Mouse (Mus musculus): Measurements from ENCODE around the gene Flywch1. TPM values are rescaled to one million over a fixed set of nuclear protein-coding genes. Genes with fewer than 3 reads are reported as not detected.

Flywch1 gene
- total and polyA plus RNA-seq, 2 experiments from 2014 or later: 183 to 230 TPM

DNA sequence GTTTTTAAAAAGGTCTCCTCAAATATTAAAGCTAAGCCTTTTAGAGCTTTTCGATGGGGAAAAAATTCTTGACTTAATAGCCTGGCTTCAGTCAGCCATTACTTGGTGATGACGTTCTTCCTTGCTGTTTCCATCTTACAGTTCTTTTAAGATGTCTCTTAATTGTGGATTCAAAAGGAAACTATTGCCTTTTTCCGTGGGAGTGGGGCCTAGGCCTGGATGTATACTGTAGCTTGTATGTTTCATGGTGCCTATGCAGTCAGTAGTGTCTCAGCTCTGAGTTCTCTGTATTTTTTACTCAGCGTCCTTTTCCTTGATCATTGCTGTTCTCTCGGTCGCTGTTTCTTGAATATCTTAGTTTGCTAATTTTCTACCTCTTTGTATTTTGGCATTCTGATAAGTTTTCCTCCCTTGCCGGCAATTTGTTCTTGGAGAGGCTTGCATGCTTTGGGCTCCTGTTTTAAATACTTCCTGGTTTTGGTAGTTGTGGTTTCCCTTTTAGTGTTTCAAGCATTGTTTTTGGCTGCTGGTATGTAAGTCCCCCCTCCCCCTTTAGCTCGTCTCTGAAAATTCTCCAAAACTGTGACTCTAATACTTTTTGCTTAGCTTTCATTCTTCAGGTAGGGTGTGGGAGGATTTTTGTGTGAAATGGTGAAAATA is 33.2 kb upstream of the Flywch1 start:
- no peak for DNase-seq (ENCODE audit: low spot score)
- Histone ChIP-seq H3K4me3 (ENCODE audit: low read length) (peak overlapping the region; percentile 99), H3K9me3 (ENCODE audit: low read length) (no peaks in the 10 kb centered on the region), H3K9ac (replicated peaks; ENCODE audit: low read length) (peak overlapping the region; percentile 83), H3K27ac (0 out of 2 replicates have a peak overlapping the region, but pooled peaks have one; percentile 98), H3K4me1 (ENCODE audit: insufficient read depth, low read length) (peaks cover 19% of the 10 kb centered on the region), H3K27me3 (ENCODE audit: insufficient read depth, low read length) (no peaks in the 10 kb centered on the region), H3K4me2 (ENCODE audit: low read depth, low read length) (peak overlapping the region; percentile 90), H3K36me3 (ENCODE audit: insufficient read depth, low read length) (peaks cover 16% of the 10 kb centered on the region)
- no peak for ATAC-seq
- 3% methylated on average over 8 of the region's 8 CpGs for WGBS
- no peak for TF ChIP-seq CTCF (IDR thresholded peaks at IDR 0.05; ENCODE audit: low read depth)

DNA sequence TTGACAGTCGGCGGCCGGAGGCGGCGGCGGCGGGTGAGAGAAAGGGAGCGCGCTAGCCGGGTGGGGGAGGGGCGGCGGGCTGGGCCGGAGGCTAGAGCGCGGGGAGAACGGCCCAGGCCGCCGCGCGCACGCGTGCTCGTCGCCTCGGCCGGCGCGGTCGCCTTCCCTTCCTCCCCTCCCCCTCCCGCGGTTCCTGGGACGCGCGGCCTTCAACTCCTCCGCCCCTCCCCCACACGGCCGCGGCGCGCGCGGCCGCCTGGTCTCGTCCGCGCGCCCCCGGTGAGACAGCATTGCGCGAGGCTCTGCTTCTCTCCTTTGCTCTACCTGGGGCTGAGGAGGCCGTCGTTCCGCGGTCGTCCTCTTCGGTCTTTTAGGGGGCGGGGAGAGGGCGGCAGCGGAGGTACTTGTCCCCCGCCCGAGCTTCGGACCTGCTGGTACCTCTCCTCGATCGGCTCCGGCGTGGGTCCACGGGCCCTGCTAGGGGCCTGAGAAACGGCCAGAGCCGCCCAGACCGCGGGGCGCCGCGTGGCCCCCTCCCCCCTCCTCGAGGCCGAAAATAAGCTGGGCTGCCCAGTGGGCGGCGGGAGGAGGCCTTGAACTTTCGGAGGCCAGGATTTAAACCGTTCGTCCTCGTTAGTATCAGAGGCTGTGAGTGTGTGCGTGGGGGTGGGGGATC is 32.1 kb upstream of the Flywch1 start:
- Histone ChIP-seq H3K4me2 (ENCODE audit: low read depth, low read length) (peak overlapping the region; percentile 90), H3K4me1 (ENCODE audit: insufficient read depth, low read length) (peaks cover 19% of the 10 kb centered on the region), H3K27ac (peak overlapping the region; percentile 98), H3K9ac (replicated peaks; ENCODE audit: low read length) (peak overlapping the region; percentile 83), H3K9me3 (ENCODE audit: low read length) (no peaks in the 10 kb centered on the region), H3K4me3 (ENCODE audit: low read length) (peak overlapping the region; percentile 99), H3K27me3 (ENCODE audit: insufficient read depth, low read length) (no peaks in the 10 kb centered on the region), H3K36me3 (ENCODE audit: insufficient read depth, low read length) (peaks cover 6% of the 10 kb centered on the region)
- TF ChIP-seq CTCF (IDR thresholded peaks at IDR 0.05; ENCODE audit: low read depth): no peak
- WGBS: 2% methylated on average over 49 of the region's 83 CpGs
- ATAC-seq (peak; percentile 56), DNase-seq (ENCODE audit: low spot score) (peak; percentile 92)

DNA sequence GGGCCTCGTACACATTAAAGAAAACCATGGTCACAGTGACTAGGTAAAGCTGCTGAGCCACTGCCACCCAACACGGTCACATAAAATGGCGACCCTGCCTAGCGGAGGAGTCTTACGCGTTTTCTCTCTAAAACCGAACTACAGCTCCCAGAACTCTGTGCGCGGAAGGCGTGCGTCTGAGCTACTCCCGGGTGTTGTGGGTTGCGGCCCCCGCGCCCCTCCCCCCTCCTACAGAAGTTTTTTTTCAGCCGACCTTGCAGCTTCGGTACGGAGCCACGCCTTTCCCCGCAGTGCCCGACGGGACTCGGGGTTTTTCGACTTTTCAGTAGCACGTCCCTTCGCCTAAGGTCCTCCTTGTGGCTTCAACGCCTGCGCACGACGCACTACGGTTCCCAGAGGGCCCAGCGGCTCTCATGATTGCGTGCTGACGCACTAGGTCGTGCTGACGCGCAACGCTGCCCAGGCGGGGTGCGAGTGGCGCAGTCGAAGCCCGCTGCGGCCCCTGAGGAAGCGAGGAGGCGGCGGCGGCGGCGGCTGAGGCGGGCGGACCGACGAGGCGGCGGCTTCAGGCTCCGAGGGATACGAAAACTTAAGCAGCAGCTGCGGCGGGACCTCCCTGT is 31.5 kb upstream of the Flywch1 start:
- Histone ChIP-seq H3K9me3 (ENCODE audit: low read length) (no peaks in the 10 kb centered on the region), H3K27me3 (ENCODE audit: insufficient read depth, low read length) (no peaks in the 10 kb centered on the region), H3K4me3 (ENCODE audit: low read length) (peak overlapping the region; percentile 99), H3K27ac (peak overlapping the region; percentile 98), H3K9ac (replicated peaks; ENCODE audit: low read length) (peak overlapping the region; percentile 83), H3K36me3 (ENCODE audit: insufficient read depth, low read length) (no peaks in the 10 kb centered on the region), H3K4me1 (ENCODE audit: insufficient read depth, low read length) (peaks cover 19% of the 10 kb centered on the region), H3K4me2 (ENCODE audit: low read depth, low read length) (peak overlapping the region; percentile 90)
- ATAC-seq (peak; percentile 98), DNase-seq (ENCODE audit: low spot score) (peak; percentile 100)
- TF ChIP-seq CTCF (IDR thresholded peaks at IDR 0.05; ENCODE audit: low read depth): 0 out of 2 replicates have a peak, but pooled peaks have one; percentile 16
- under 1% methylated on average over 59 of the region's 60 CpGs for WGBS

DNA sequence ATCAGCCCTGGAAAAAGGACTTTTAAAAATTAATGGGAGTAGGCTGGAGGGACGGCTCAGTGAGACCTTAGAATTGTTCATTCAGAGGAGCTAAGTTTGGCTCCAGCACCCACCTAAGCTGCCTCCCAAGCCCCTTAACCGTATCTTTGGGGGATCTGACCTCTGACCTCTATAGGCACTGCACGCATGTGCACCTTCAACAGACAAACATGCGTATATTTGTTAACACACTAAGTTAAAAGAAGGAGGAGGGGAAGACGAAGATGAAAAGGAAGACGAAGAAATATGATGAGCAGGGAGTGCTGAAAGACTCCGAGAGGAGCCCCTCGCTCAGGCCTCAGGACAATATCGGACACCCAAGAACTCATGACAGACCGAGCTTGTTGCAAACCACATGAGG is 30.2 kb upstream of the Flywch1 start:
- Histone ChIP-seq H3K4me2 (ENCODE audit: low read depth, low read length) (no peak overlapping the region), H3K4me1 (ENCODE audit: insufficient read depth, low read length) (peaks cover 9% of the 10 kb centered on the region), H3K9ac (replicated peaks; ENCODE audit: low read length) (no peak overlapping the region), H3K9me3 (ENCODE audit: low read length) (no peaks in the 10 kb centered on the region), H3K27me3 (ENCODE audit: insufficient read depth, low read length) (no peaks in the 10 kb centered on the region), H3K36me3 (ENCODE audit: insufficient read depth, low read length) (no peaks in the 10 kb centered on the region), H3K4me3 (ENCODE audit: low read length) (no peak overlapping the region), H3K27ac (no peak overlapping the region)
- ATAC-seq (no peak), DNase-seq (ENCODE audit: low spot score) (no peak)
- TF ChIP-seq CTCF (IDR thresholded peaks at IDR 0.05; ENCODE audit: low read depth): no peak
- WGBS: 92% methylated on average over 10 of the region's 10 CpGs

DNA sequence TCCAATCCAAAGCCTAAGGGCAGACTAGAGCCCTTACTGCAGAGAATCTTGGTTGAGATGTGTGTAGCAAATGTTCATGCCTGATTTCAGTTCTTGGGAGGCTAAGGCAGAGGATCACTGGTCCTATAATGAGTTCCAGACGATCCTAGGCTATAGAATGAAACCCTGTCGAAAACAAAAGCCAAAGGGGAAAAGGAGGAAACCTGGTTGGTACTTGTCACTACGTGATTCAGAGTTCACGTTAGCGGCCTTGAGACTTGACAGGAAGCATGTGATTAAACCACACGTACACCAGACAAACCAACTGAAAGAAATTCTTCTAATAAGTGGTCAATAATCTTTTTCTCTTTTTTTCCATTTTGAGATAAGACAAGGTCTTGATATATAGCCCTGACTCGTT is 25.9 kb upstream of the Flywch1 start:
- H3K4me1 ChIP-seq (ENCODE audit: insufficient read depth, low read length): no peaks in the 10 kb centered on the region
- no peak for DNase-seq (ENCODE audit: low spot score)
- no peak overlapping the region for H3K9ac ChIP-seq (replicated peaks; ENCODE audit: low read length)
- 85% methylated on average over 7 of the region's 7 CpGs for WGBS
- ATAC-seq: no peak
- H3K27ac ChIP-seq: no peak overlapping the region
- H3K4me2 ChIP-seq (ENCODE audit: low read depth, low read length): no peak overlapping the region
- H3K4me3 ChIP-seq (ENCODE audit: low read length): no peak overlapping the region
- H3K27me3 ChIP-seq (ENCODE audit: insufficient read depth, low read length): no peaks in the 10 kb centered on the region
- H3K9me3 ChIP-seq (ENCODE audit: low read length): no peaks in the 10 kb centered on the region
- H3K36me3 ChIP-seq (ENCODE audit: insufficient read depth, low read length): no peaks in the 10 kb centered on the region
- TF ChIP-seq CTCF (IDR thresholded peaks at IDR 0.05; ENCODE audit: low read depth): no peak

DNA sequence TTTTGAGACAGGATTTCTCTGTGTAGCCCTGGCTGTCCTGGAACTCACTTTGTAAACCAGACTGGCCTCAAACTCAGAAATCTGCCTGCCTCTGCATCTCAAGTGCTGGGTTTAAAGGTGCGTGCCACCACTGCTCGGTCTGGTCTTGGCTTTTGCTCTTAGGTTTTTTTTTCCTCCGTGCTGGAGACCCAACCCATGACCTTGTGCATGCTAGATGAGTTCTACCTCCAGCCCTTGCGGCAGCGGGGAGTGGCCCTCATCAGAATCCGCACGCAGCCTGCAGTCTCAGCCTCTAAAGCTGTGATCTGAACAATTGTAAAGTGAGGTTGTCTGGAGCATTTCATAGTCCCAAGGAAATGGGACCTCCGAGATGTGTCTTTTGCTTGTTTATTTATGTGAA is 23.9 kb upstream of the Flywch1 start:
- TF ChIP-seq CTCF (IDR thresholded peaks at IDR 0.05; ENCODE audit: low read depth): no peak
- 94% methylated on average over 8 of the region's 8 CpGs for WGBS
- Histone ChIP-seq H3K4me2 (ENCODE audit: low read depth, low read length) (no peak overlapping the region), H3K9ac (replicated peaks; ENCODE audit: low read length) (no peak overlapping the region), H3K4me1 (ENCODE audit: insufficient read depth, low read length) (peaks cover 9% of the 10 kb centered on the region), H3K27ac (no peak overlapping the region), H3K9me3 (ENCODE audit: low read length) (no peaks in the 10 kb centered on the region), H3K27me3 (ENCODE audit: insufficient read depth, low read length) (no peaks in the 10 kb centered on the region), H3K36me3 (ENCODE audit: insufficient read depth, low read length) (no peaks in the 10 kb centered on the region), H3K4me3 (ENCODE audit: low read length) (no peak overlapping the region)
- no peak for DNase-seq (ENCODE audit: low spot score)
- ATAC-seq: no peak

DNA sequence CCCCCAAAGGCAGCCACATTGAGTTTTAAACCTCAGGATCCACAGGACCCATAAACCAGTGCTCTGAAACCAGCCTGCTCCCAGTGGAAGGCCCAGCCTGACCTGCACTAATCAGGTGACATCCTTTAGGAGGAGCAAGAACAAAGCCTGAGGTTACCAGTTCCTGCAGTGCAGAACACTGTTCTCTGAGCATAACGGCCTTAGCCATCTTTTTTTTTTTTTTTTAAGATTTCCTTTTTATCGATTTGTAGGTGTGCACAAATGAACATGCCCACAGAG is 19.6 kb upstream of the Flywch1 start:
- DNase-seq (ENCODE audit: low spot score) (peak; percentile 32), ATAC-seq (no peak)
- Histone ChIP-seq H3K27ac (peak overlapping the region; percentile 91), H3K36me3 (ENCODE audit: insufficient read depth, low read length) (no peaks in the 10 kb centered on the region), H3K9ac (replicated peaks; ENCODE audit: low read length) (peak overlapping the region; percentile 75), H3K4me3 (ENCODE audit: low read length) (peak overlapping the region; percentile 46), H3K4me2 (ENCODE audit: low read depth, low read length) (peak overlapping the region; percentile 86), H3K4me1 (ENCODE audit: insufficient read depth, low read length) (peaks cover 17% of the 10 kb centered on the region), H3K9me3 (ENCODE audit: low read length) (no peaks in the 10 kb centered on the region), H3K27me3 (ENCODE audit: insufficient read depth, low read length) (no peaks in the 10 kb centered on the region)
- 34% methylated on average over 2 of the region's 2 CpGs for WGBS
- TF ChIP-seq CTCF (IDR thresholded peaks at IDR 0.05; ENCODE audit: low read depth): no peak
